ENCODE assay signal across 8 mouse cellular contexts in genomic region chr15:100040541-100041266, GRCm38 (mm10). TPM values are rescaled to one million over a fixed set of nuclear protein-coding genes. Genes with fewer than 3 reads are reported as not detected.
DNase-seq lines count a peak whose midpoint lies in the region; ATAC-seq lines count a peak whose summit lies in the region.

No protein-coding gene starts in this region.

- H3K4me1 ChIP-seq in forebrain, embryonic 11.5 days (replicated peaks; ENCODE audit: control insufficient read depth, insufficient read depth, low read length): peaks cover 15% of the 10 kb centered on the region
- H3K4me1 ChIP-seq in intestine, embryonic 14.5 days (replicated peaks; ENCODE audit: control insufficient read depth, insufficient read depth, low read length): peaks cover 25% of the 10 kb centered on the region

- WGBS in forebrain, embryonic 11.5 days: 31% methylated on average over 14 of the region's 14 CpGs
- WGBS in intestine, embryonic 14.5 days: 29% methylated on average over 14 of the region's 14 CpGs

- peak; percentile 23 to 37 for DNase-seq in kidney, postnatal 4 days
- no peak for DNase-seq in kidney, postnatal 25 days
- DNase-seq in MN1 (ENCODE audit: low spot score): peak; percentile 31
- DNase-seq in forebrain, embryonic 11.5 days (ENCODE audit: low spot score): no peak
- no peak for DNase-seq in intestine, embryonic 14.5 days (ENCODE audit: low spot score)
- peak; percentile 61 for DNase-seq in naive thymus-derived CD4-positive, alpha-beta T cell, adult 2 months (ENCODE audit: low read depth)
- DNase-seq in urinary bladder, postnatal 36 days (ENCODE audit: low spot score in 2 of 2): no peak
- no peak for DNase-seq in urinary bladder, postnatal 4 days (ENCODE audit: low spot score in 2 of 2)

- ATAC-seq in forebrain, embryonic 11.5 days (replicated peaks; ENCODE audit: low FRiP score): no peak
- ATAC-seq in intestine, embryonic 14.5 days (replicated peaks; ENCODE audit: low FRiP score, low TSS enrichment, low read depth): no peak

- no peaks in the 10 kb centered on the region for H3K27me3 ChIP-seq in forebrain, embryonic 11.5 days (ENCODE audit: control insufficient read depth, insufficient read depth, low read length)
- no peaks in the 10 kb centered on the region for H3K27me3 ChIP-seq in intestine, embryonic 14.5 days (replicated peaks; ENCODE audit: control insufficient read depth, insufficient read depth, low read length)

- peak overlapping the region; percentile 92 for H3K4me3 ChIP-seq in forebrain, embryonic 11.5 days (ENCODE audit: low read depth, low read length)
- 0 out of 2 replicates have a peak overlapping the region, but pooled peaks have one; percentile 8 for H3K4me3 ChIP-seq in intestine, embryonic 14.5 days (ENCODE audit: low read depth, low read length)

- H3K9ac ChIP-seq in forebrain, embryonic 11.5 days (ENCODE audit: low read length): peak overlapping the region; percentile 97
- H3K9ac ChIP-seq in intestine, embryonic 14.5 days (ENCODE audit: low read length): 0 out of 2 replicates have a peak overlapping the region, but pooled peaks have one; percentile 27

- H3K4me2 ChIP-seq in forebrain, embryonic 11.5 days (ENCODE audit: low read depth, low read length, severe bottlenecking): peak overlapping the region; percentile 74
- H3K4me2 ChIP-seq in intestine, embryonic 14.5 days (ENCODE audit: low read length): peak overlapping the region; percentile 91

- H3K9me3 ChIP-seq in forebrain, embryonic 11.5 days (ENCODE audit: control insufficient read depth, low read length): no peaks in the 10 kb centered on the region
- no peaks in the 10 kb centered on the region for H3K9me3 ChIP-seq in intestine, embryonic 14.5 days (ENCODE audit: control insufficient read depth, low read length)

- H3K27ac ChIP-seq in forebrain, embryonic 11.5 days (ENCODE audit: low read depth, low read length): 0 out of 2 replicates have a peak overlapping the region, but pooled peaks have one; percentile 38
- H3K27ac ChIP-seq in intestine, embryonic 14.5 days (ENCODE audit: low read depth): peak overlapping the region; percentile 11; the same call in 1 of the 2 replicates

- H3K36me3 ChIP-seq in forebrain, embryonic 11.5 days (ENCODE audit: control insufficient read depth, insufficient read depth, low read length): no peaks in the 10 kb centered on the region
- H3K36me3 ChIP-seq in intestine, embryonic 14.5 days (ENCODE audit: control insufficient read depth, insufficient read depth, low read length): no peaks in the 10 kb centered on the region

RNA-seq across cellular contexts. Expression of gene Dip2b, which starts 2.2 kb away (rescaled TPM):
- 27.9 and 28.3 TPM in 2 replicates for polyA plus RNA-seq in forebrain, embryonic 11.5 days (2014; fragmentation: Nextera tagmentation; extraction: Ambion mirVana)
- polyA plus RNA-seq in intestine, embryonic 14.5 days (2014; fragmentation: Nextera tagmentation; extraction: Ambion mirVana): 15.2 and 15.5 TPM in 2 replicates

Comparison
In these comparisons a context has a peak if more than half of its experiments do, and no peak if none do; other contexts are left out.
1. DNase-seq: peak in kidney, postnatal 4 days (2 of 2), MN1 (single experiment) and naive thymus-derived CD4-positive, alpha-beta T cell, adult 2 months (single experiment); none in kidney, postnatal 25 days (0 of 2), forebrain, embryonic 11.5 days (single experiment), intestine, embryonic 14.5 days (single experiment), urinary bladder, postnatal 36 days (0 of 2) and urinary bladder, postnatal 4 days (0 of 2).